Mouse (Mus musculus): ENCODE data around the gene Zdhhc1. TPM values are rescaled to one million over a fixed set of nuclear protein-coding genes. Genes with fewer than 3 reads are reported as not detected.

Zdhhc1 gene
- polyA plus RNA-seq, 1 experiment from 2014 or later: 30.1 TPM

DNA sequence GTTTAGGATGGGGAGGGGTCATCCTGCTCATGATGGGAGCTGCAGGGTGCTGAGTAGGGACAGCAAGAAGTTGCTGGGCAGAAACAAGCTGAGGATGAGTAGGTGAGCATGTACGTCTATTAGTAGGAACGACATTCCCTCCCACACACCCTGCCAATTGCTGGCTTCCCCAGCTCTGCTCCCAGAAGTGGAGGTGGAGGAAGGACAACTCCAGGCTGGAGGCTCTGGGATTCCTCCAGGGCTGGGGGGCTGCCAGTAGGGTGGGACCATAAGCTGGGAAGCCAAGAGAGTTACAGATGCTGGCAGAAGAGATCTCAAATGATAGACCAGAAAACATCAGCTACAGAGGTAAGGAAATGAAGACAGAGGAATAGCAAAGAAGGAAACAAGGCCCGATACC, 39.8 kb upstream of the Zdhhc1 start:
- no peak overlapping the region for H3K4me3 ChIP-seq (ENCODE audit: low read depth, low read length)
- peaks cover 45% of the 10 kb centered on the region for H3K36me3 ChIP-seq (ENCODE audit: control insufficient read depth, insufficient read depth, low read length)
- H3K9ac ChIP-seq (ENCODE audit: low read depth, low read length): no peak overlapping the region
- ATAC-seq (ENCODE audit: low read depth) (no peak), DNase-seq (ENCODE audit: low spot score) (no peak)
- no peak overlapping the region for H3K4me2 ChIP-seq (ENCODE audit: low read depth, low read length)
- WGBS: 90% methylated on average over 3 of the region's 3 CpGs
- H3K27me3 ChIP-seq (replicated peaks; ENCODE audit: control insufficient read depth, insufficient read depth, low read length): no peaks in the 10 kb centered on the region
- H3K27ac ChIP-seq (replicated peaks; ENCODE audit: low read depth, low read length): no peak overlapping the region
- H3K4me1 ChIP-seq (ENCODE audit: control insufficient read depth, insufficient read depth, low read length): peaks cover 3% of the 10 kb centered on the region; the same call in 1 of the 2 replicates
- no peaks in the 10 kb centered on the region for H3K9me3 ChIP-seq (ENCODE audit: control insufficient read depth, low read length)

DNA sequence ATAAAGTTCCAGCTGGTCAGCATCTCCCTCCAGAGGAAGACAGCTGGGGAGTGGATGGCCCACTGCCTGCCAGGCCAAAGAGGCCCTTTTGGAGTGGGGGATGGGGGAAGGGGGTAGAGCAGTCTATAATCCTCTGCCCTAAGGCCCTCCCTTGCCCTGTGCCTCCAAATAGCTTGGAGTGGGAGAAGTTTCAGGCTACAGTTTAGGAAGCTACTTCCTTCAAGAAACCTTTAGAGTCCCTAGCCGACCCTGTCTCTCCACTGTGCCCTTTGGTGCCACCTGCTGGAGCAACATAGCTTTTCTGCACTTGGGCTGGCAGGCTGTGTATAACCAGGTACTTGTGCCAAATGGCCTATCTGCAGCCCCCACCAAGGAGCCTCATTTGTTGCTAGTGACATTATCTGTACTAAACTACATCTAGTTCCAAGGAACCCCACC, 37.2 kb upstream of the Zdhhc1 start:
- peaks cover 46% of the 10 kb centered on the region for H3K36me3 ChIP-seq (ENCODE audit: control insufficient read depth, insufficient read depth, low read length)
- H3K9me3 ChIP-seq (ENCODE audit: control insufficient read depth, low read length): no peaks in the 10 kb centered on the region
- 0% methylated on average over 1 of the region's 1 CpGs for WGBS
- H3K9ac ChIP-seq (ENCODE audit: low read depth, low read length): 0 out of 2 replicates have a peak overlapping the region, but pooled peaks have one; percentile 5
- ATAC-seq (ENCODE audit: low read depth) (peak; percentile 72; the same call in 1 of the 2 replicates), DNase-seq (ENCODE audit: low spot score) (peak; percentile 67)
- no peaks in the 10 kb centered on the region for H3K27me3 ChIP-seq (replicated peaks; ENCODE audit: control insufficient read depth, insufficient read depth, low read length)
- no peak overlapping the region for H3K4me2 ChIP-seq (ENCODE audit: low read depth, low read length)
- peaks cover 3% of the 10 kb centered on the region; the same call in 1 of the 2 replicates for H3K4me1 ChIP-seq (ENCODE audit: control insufficient read depth, insufficient read depth, low read length)
- H3K27ac ChIP-seq (replicated peaks; ENCODE audit: low read depth, low read length): peak overlapping the region; percentile 22; the same call in 1 of the 2 replicates
- no peak overlapping the region for H3K4me3 ChIP-seq (ENCODE audit: low read depth, low read length)

- H3K9ac ChIP-seq (ENCODE audit: low read depth, low read length): 0 out of 2 replicates have a peak overlapping the region, but pooled peaks have one; percentile 5
- no peak for ATAC-seq (ENCODE audit: low read depth)
- 21% methylated on average over 2 of the region's 2 CpGs for WGBS
These were observed 36.7 kb upstream of the Zdhhc1 start for GRCm38 (mm10) chr8:105533439-105533838.

GRCm38 (mm10) chr8:105531774-105532173, 35.1 kb upstream of the Zdhhc1 start:
- peaks cover 35% of the 10 kb centered on the region for H3K36me3 ChIP-seq (ENCODE audit: control insufficient read depth, insufficient read depth, low read length)
- H3K27ac ChIP-seq (replicated peaks; ENCODE audit: low read depth, low read length): no peak overlapping the region
- no peak overlapping the region for H3K9ac ChIP-seq (ENCODE audit: low read depth, low read length)
- no peak overlapping the region for H3K4me3 ChIP-seq (ENCODE audit: low read depth, low read length)
- H3K27me3 ChIP-seq (replicated peaks; ENCODE audit: control insufficient read depth, insufficient read depth, low read length): no peaks in the 10 kb centered on the region
- no peak for ATAC-seq (ENCODE audit: low read depth)
- no peak for DNase-seq (ENCODE audit: low spot score)
- WGBS: 55% methylated on average over 2 of the region's 2 CpGs
- H3K4me2 ChIP-seq (ENCODE audit: low read depth, low read length): no peak overlapping the region
- no peaks in the 10 kb centered on the region for H3K9me3 ChIP-seq (ENCODE audit: control insufficient read depth, low read length)
- peaks cover 3% of the 10 kb centered on the region; the same call in 1 of the 2 replicates for H3K4me1 ChIP-seq (ENCODE audit: control insufficient read depth, insufficient read depth, low read length)

More at GRCm38 (mm10) chr8:105533439-105533838, 36.7 kb upstream of the Zdhhc1 start:
- Histone ChIP-seq H3K4me3 (ENCODE audit: low read depth, low read length) (no peak overlapping the region), H3K27ac (replicated peaks; ENCODE audit: low read depth, low read length) (peak overlapping the region; percentile 22; the same call in 1 of the 2 replicates), H3K4me1 (ENCODE audit: control insufficient read depth, insufficient read depth, low read length) (peaks cover 3% of the 10 kb centered on the region; the same call in 1 of the 2 replicates), H3K36me3 (ENCODE audit: control insufficient read depth, insufficient read depth, low read length) (peaks cover 46% of the 10 kb centered on the region), H3K4me2 (ENCODE audit: low read depth, low read length) (no peak overlapping the region), H3K9me3 (ENCODE audit: control insufficient read depth, low read length) (no peaks in the 10 kb centered on the region), H3K27me3 (replicated peaks; ENCODE audit: control insufficient read depth, insufficient read depth, low read length) (no peaks in the 10 kb centered on the region)
- no peak for DNase-seq (ENCODE audit: low spot score)

- no peak for DNase-seq (ENCODE audit: low spot score)
- Histone ChIP-seq H3K4me1 (ENCODE audit: control insufficient read depth, insufficient read depth, low read length) (peaks cover 3% of the 10 kb centered on the region; the same call in 1 of the 2 replicates), H3K27me3 (replicated peaks; ENCODE audit: control insufficient read depth, insufficient read depth, low read length) (no peaks in the 10 kb centered on the region), H3K36me3 (ENCODE audit: control insufficient read depth, insufficient read depth, low read length) (peaks cover 36% of the 10 kb centered on the region), H3K4me3 (ENCODE audit: low read depth, low read length) (no peak overlapping the region), H3K27ac (replicated peaks; ENCODE audit: low read depth, low read length) (no peak overlapping the region), H3K4me2 (ENCODE audit: low read depth, low read length) (no peak overlapping the region), H3K9ac (ENCODE audit: low read depth, low read length) (no peak overlapping the region), H3K9me3 (ENCODE audit: control insufficient read depth, low read length) (no peaks in the 10 kb centered on the region)
- 87% methylated on average over 3 of the region's 3 CpGs for WGBS
- no peak for ATAC-seq (ENCODE audit: low read depth)
These were observed 32.6 kb upstream of the Zdhhc1 start for GRCm38 (mm10) chr8:105529271-105529670.

DNA sequence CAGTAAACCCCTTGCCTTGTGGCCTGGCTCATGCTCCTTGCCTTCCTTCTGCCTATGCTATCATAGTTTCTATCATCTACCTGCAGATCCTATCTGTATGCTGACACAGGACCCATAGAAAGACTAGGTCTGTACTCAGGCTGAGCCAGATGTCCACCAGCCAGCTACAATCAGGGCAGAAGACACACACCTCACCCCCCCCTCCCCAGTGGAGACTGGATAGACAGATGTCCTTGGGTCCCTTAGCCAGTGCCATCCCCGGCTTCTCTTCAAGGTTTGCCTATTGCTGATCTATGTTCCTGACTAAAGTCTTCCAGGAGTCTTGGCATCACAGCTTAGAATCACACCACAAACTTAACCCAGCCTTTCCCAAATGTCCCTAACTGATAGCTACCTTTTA, 31.5 kb upstream of the Zdhhc1 start:
- Histone ChIP-seq H3K4me3 (ENCODE audit: low read depth, low read length) (no peak overlapping the region), H3K4me2 (ENCODE audit: low read depth, low read length) (no peak overlapping the region), H3K27ac (replicated peaks; ENCODE audit: low read depth, low read length) (no peak overlapping the region), H3K9me3 (ENCODE audit: control insufficient read depth, low read length) (no peaks in the 10 kb centered on the region), H3K27me3 (replicated peaks; ENCODE audit: control insufficient read depth, insufficient read depth, low read length) (no peaks in the 10 kb centered on the region), H3K4me1 (ENCODE audit: control insufficient read depth, insufficient read depth, low read length) (peaks cover under 1% of the 10 kb centered on the region; the same call in 1 of the 2 replicates), H3K36me3 (ENCODE audit: control insufficient read depth, insufficient read depth, low read length) (peaks cover 45% of the 10 kb centered on the region), H3K9ac (ENCODE audit: low read depth, low read length) (no peak overlapping the region)
- DNase-seq (ENCODE audit: low spot score) (no peak), ATAC-seq (ENCODE audit: low read depth) (no peak)
- WGBS: 86% methylated on average over 1 of the region's 1 CpGs

- no peak overlapping the region for H3K4me2 ChIP-seq (ENCODE audit: low read depth, low read length)
- peaks cover 52% of the 10 kb centered on the region for H3K36me3 ChIP-seq (ENCODE audit: control insufficient read depth, insufficient read depth, low read length)
- H3K4me3 ChIP-seq (ENCODE audit: low read depth, low read length): no peak overlapping the region
- H3K27me3 ChIP-seq (replicated peaks; ENCODE audit: control insufficient read depth, insufficient read depth, low read length): no peaks in the 10 kb centered on the region
- H3K9me3 ChIP-seq (ENCODE audit: control insufficient read depth, low read length): no peaks in the 10 kb centered on the region
- H3K27ac ChIP-seq (replicated peaks; ENCODE audit: low read depth, low read length): no peak overlapping the region
- ATAC-seq (ENCODE audit: low read depth): no peak
- H3K9ac ChIP-seq (ENCODE audit: low read depth, low read length): no peak overlapping the region
- 78% methylated on average over 2 of the region's 2 CpGs for WGBS
- DNase-seq (ENCODE audit: low spot score): no peak
- H3K4me1 ChIP-seq (ENCODE audit: control insufficient read depth, insufficient read depth, low read length): no peaks in the 10 kb centered on the region
These were observed 30.4 kb upstream of the Zdhhc1 start for GRCm38 (mm10) chr8:105527110-105527509.

DNA sequence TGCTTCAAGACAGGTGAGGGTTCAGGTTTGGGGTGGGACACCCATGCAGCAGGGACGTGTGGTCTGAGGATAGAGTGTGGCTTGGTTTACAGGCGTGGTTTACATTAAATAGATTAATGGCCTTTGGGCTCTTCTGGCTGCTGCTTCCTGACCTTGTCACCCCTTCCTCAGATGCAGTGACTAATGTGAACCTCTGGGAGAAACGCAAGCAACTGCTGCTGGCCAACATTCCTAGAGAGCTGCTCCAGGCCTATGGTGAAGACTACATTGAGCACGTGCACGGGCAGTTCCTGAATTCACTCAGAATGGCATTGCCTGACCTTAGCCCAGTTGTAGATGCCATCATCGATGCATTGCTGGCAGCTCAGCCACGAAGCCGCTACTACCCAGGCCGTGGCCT, 26.2 kb upstream of the Zdhhc1 start:
- no peak overlapping the region for H3K4me2 ChIP-seq (ENCODE audit: low read depth, low read length)
- peaks cover 8% of the 10 kb centered on the region for H3K27me3 ChIP-seq (replicated peaks; ENCODE audit: control insufficient read depth, insufficient read depth, low read length)
- H3K9me3 ChIP-seq (ENCODE audit: control insufficient read depth, low read length): no peaks in the 10 kb centered on the region
- 71% methylated on average over 9 of the region's 9 CpGs for WGBS
- no peaks in the 10 kb centered on the region; the same call in 1 of the 2 replicates for H3K4me1 ChIP-seq (ENCODE audit: control insufficient read depth, insufficient read depth, low read length)
- no peak for ATAC-seq (ENCODE audit: low read depth)
- H3K9ac ChIP-seq (ENCODE audit: low read depth, low read length): no peak overlapping the region
- no peak overlapping the region for H3K4me3 ChIP-seq (ENCODE audit: low read depth, low read length)
- peaks cover 38% of the 10 kb centered on the region; the same call in 1 of the 2 replicates for H3K36me3 ChIP-seq (ENCODE audit: control insufficient read depth, insufficient read depth, low read length)
- H3K27ac ChIP-seq (replicated peaks; ENCODE audit: low read depth, low read length): no peak overlapping the region
- no peak for DNase-seq (ENCODE audit: low spot score)
